Mouse (Mus musculus) embryonic facial prominence, embryonic 12.5 days (tissue): ENCODE data around the gene Cflar. TPM values are rescaled to one million over a fixed set of nuclear protein-coding genes. Genes with fewer than 3 reads are reported as not detected.
"Not testable (repeated sequence)": the region's sequence is repeated elsewhere in the genome, so short reads cannot be mapped to it uniquely, and the experiment has no call there.

Experiments used
- ATAC-seq: fragments of 200-750 bp; cut with Nextera tagmentation; 2 replicates; pipeline ENCODE4 v1.8.0; 2017; ENCODE audit not compliant: insufficient number of reproducible peaks, insufficient read depth, low FRiP score, low TSS enrichment
- H3K27ac ChIP-seq: fragments of 300-500 bp; sonication (generic); 2 replicates; pipeline ENCODE4 v1.5.1; 2016; ENCODE audit warnings: mild to moderate bottlenecking
- H3K27me3 ChIP-seq: fragments of 300-500 bp; sonication (generic); 2 replicates; pipeline ENCODE4 v1.6.1; 2016; ENCODE audit warnings: mild to moderate bottlenecking, moderate library complexity
- H3K36me3 ChIP-seq: fragments of 300-500 bp; sonication (generic); 2 replicates; pipeline ENCODE4 v1.6.1; 2016; ENCODE audit warnings: mild to moderate bottlenecking
- H3K4me1 ChIP-seq: fragments of 300-500 bp; sonication (generic); 2 replicates; pipeline ENCODE4 v1.6.1; 2016
- H3K4me2 ChIP-seq: fragments of 300-500 bp; sonication (generic); replicated peaks from 2 replicates; pipeline ENCODE4 v1.6.1; 2016; ENCODE audit warnings: mild to moderate bottlenecking, moderate library complexity
- H3K4me3 ChIP-seq: fragments of 300-500 bp; sonication (generic); 2 replicates; pipeline ENCODE4 v1.5.1; 2016; ENCODE audit warnings: mild to moderate bottlenecking
- H3K9ac ChIP-seq: fragments of 300-500 bp; sonication (generic); 2 replicates; pipeline ENCODE4 v1.6.1; 2016; ENCODE audit warnings: mild to moderate bottlenecking, moderate library complexity
- H3K9me3 ChIP-seq: fragments of 300-500 bp; sonication (generic); 2 replicates; pipeline ENCODE4 v1.6.1; 2016; ENCODE audit warnings: mild to moderate bottlenecking, moderate library complexity
- WGBS: fragments of 180-500 bp; shearing (Covaris S2); methylation state at CpG from one replicate; pipeline ENCODE4 v1.1.7; 2016; 5-methylcytosine and 5-hydroxymethylcytosine counted together
- polyA plus RNA-seq: library from polyadenylated mRNA; unstranded; fragments of >200 nt; fragmentation: Nextera tagmentation; extraction: Ambion mirVana; gene quantifications from 2 replicates; pipeline ENCODE4 v1.2.1, GENCODE M21; 2016

The Cflar gene
- polyA plus RNA-seq, 1 experiment from 2014 or later, result 34.9 TPM

- H3K27ac ChIP-seq, result no peak overlapping the region
- ATAC-seq, result no peak
- no peaks in the 10 kb centered on the region for H3K9me3 ChIP-seq
- WGBS, result 89% methylated on average over 7 of the region's 7 CpGs
- no peaks in the 10 kb centered on the region for H3K27me3 ChIP-seq
- H3K9ac ChIP-seq, result no peak overlapping the region
- no peaks in the 10 kb centered on the region for H3K4me1 ChIP-seq
- H3K36me3 ChIP-seq, result peaks cover 69% of the 10 kb centered on the region
- no peak overlapping the region for H3K4me2 ChIP-seq
- H3K4me3 ChIP-seq, result no peak overlapping the region
Observed at GRCm38 (mm10) chr1:58739529-58739928, 28.2 kb downstream of the Cflar start.

GRCm38 (mm10) chr1:58742571-58743021 is 31.3 kb downstream of the Cflar start:
- H3K9ac ChIP-seq, result no peak overlapping the region
- peaks cover 63% of the 10 kb centered on the region for H3K36me3 ChIP-seq
- H3K4me1 ChIP-seq, result no peaks in the 10 kb centered on the region
- no peak overlapping the region for H3K27ac ChIP-seq
- WGBS, result 80% methylated on average over 5 of the region's 5 CpGs
- no peaks in the 10 kb centered on the region for H3K27me3 ChIP-seq
- no peak overlapping the region for H3K4me2 ChIP-seq
- no peaks in the 10 kb centered on the region for H3K9me3 ChIP-seq
- no peak for ATAC-seq
- no peak overlapping the region for H3K4me3 ChIP-seq

GRCm38 (mm10) chr1:58743252-58743651 is 31.9 kb downstream of the Cflar start:
- H3K4me3 ChIP-seq, result no peak overlapping the region
- peaks cover 65% of the 10 kb centered on the region for H3K36me3 ChIP-seq
- ATAC-seq, result no peak
- H3K9ac ChIP-seq, result no peak overlapping the region
- no peak overlapping the region for H3K27ac ChIP-seq
- H3K4me1 ChIP-seq, result no peaks in the 10 kb centered on the region
- 94% methylated on average over 6 of the region's 6 CpGs for WGBS
- no peaks in the 10 kb centered on the region for H3K27me3 ChIP-seq
- H3K9me3 ChIP-seq, result no peaks in the 10 kb centered on the region
- H3K4me2 ChIP-seq, result no peak overlapping the region

- H3K4me1 ChIP-seq, result no peaks in the 10 kb centered on the region
- no peaks in the 10 kb centered on the region for H3K27me3 ChIP-seq
- H3K4me3 ChIP-seq, result no peak overlapping the region
- peaks cover 70% of the 10 kb centered on the region for H3K36me3 ChIP-seq
- no peaks in the 10 kb centered on the region for H3K9me3 ChIP-seq
- H3K4me2 ChIP-seq, result no peak overlapping the region
- no peak for ATAC-seq
- 90% methylated on average over 7 of the region's 7 CpGs for WGBS
- no peak overlapping the region for H3K27ac ChIP-seq
- H3K9ac ChIP-seq, result no peak overlapping the region
Observed at GRCm38 (mm10) chr1:58744645-58745044, 33.3 kb downstream of the Cflar start.

- Histone ChIP-seq H3K9me3 (no peaks in the 10 kb centered on the region), H3K27me3 (no peaks in the 10 kb centered on the region), H3K27ac (no peak overlapping the region), H3K4me2 (no peak overlapping the region), H3K4me1 (no peaks in the 10 kb centered on the region), H3K4me3 (no peak overlapping the region), H3K36me3 (peaks cover 52% of the 10 kb centered on the region), H3K9ac (no peak overlapping the region)
- WGBS, result 70% methylated on average over 9 of the region's 9 CpGs
- ATAC-seq, result no peak
Observed at GRCm38 (mm10) chr1:58746880-58747279, 35.6 kb downstream of the Cflar start.

- no peaks in the 10 kb centered on the region for H3K4me1 ChIP-seq
- no peak overlapping the region for H3K27ac ChIP-seq
- ATAC-seq, result no peak
- 93% methylated on average over 3 of the region's 3 CpGs for WGBS
- H3K36me3 ChIP-seq, result peaks cover 17% of the 10 kb centered on the region
- no peaks in the 10 kb centered on the region for H3K27me3 ChIP-seq
- no peak overlapping the region for H3K9ac ChIP-seq
- no peak overlapping the region for H3K4me2 ChIP-seq
- H3K9me3 ChIP-seq, result no peaks in the 10 kb centered on the region
- H3K4me3 ChIP-seq, result no peak overlapping the region
Observed at GRCm38 (mm10) chr1:58759451-58759850, 48.1 kb downstream of the Cflar start.

- WGBS, result 81% methylated on average over 1 of the region's 1 CpGs
- Histone ChIP-seq H3K27ac (no peak overlapping the region), H3K4me1 (no peaks in the 10 kb centered on the region), H3K4me3 (no peak overlapping the region), H3K4me2 (no peak overlapping the region), H3K27me3 (no peaks in the 10 kb centered on the region), H3K9ac (no peak overlapping the region), H3K9me3 (no peaks in the 10 kb centered on the region), H3K36me3 (peaks cover 12% of the 10 kb centered on the region; the same call in 1 of the 2 replicates)
- ATAC-seq, result no peak
Observed at GRCm38 (mm10) chr1:58760581-58760980, 49.3 kb downstream of the Cflar start.

GRCm38 (mm10) chr1:58761391-58762275 is 50.3 kb downstream of the Cflar start:
- 0 out of 2 replicates have a peak, but pooled peaks cover 12% of the 10 kb centered on the region for H3K36me3 ChIP-seq
- H3K4me1 ChIP-seq, H3K27ac ChIP-seq, H3K4me2 ChIP-seq, ATAC-seq, H3K4me3 ChIP-seq, H3K9ac ChIP-seq, H3K27me3 ChIP-seq, H3K9me3 ChIP-seq: not testable (repeated sequence)
- WGBS, result 72% methylated on average over 5 of the region's 5 CpGs

GRCm38 (mm10) chr1:58762576-58762975 is 51.3 kb downstream of the Cflar start:
- WGBS, result 74% methylated on average over 5 of the region's 5 CpGs
- H3K27ac ChIP-seq, result no peak overlapping the region
- no peaks in the 10 kb centered on the region for H3K27me3 ChIP-seq
- H3K4me2 ChIP-seq, result no peak overlapping the region
- no peak overlapping the region for H3K4me3 ChIP-seq
- no peak overlapping the region for H3K9ac ChIP-seq
- H3K36me3 ChIP-seq, result 0 out of 2 replicates have a peak, but pooled peaks cover 10% of the 10 kb centered on the region
- no peaks in the 10 kb centered on the region for H3K9me3 ChIP-seq
- no peak for ATAC-seq
- no peaks in the 10 kb centered on the region for H3K4me1 ChIP-seq

GRCm38 (mm10) chr1:58766446-58766845 is 55.1 kb downstream of the Cflar start:
- not testable (repeated sequence) for H3K4me1 ChIP-seq, H3K27me3 ChIP-seq, H3K27ac ChIP-seq, H3K4me3 ChIP-seq, H3K9ac ChIP-seq, H3K9me3 ChIP-seq, H3K36me3 ChIP-seq, ATAC-seq, H3K4me2 ChIP-seq
- 97% methylated on average over 4 of the region's 4 CpGs for WGBS

- Histone ChIP-seq H3K27ac (no peak overlapping the region), H3K36me3 (no peaks in the 10 kb centered on the region), H3K27me3 (no peaks in the 10 kb centered on the region), H3K4me1 (no peaks in the 10 kb centered on the region), H3K4me2 (no peak overlapping the region), H3K9ac (no peak overlapping the region), H3K9me3 (no peaks in the 10 kb centered on the region), H3K4me3 (no peak overlapping the region)
- ATAC-seq, result no peak
Observed at GRCm38 (mm10) chr1:58769136-58769535, 57.8 kb downstream of the Cflar start.

- H3K36me3 ChIP-seq, result no peaks in the 10 kb centered on the region
- H3K9ac ChIP-seq, result no peak overlapping the region
- no peak overlapping the region for H3K4me3 ChIP-seq
- H3K4me2 ChIP-seq, result no peak overlapping the region
- no peak for ATAC-seq
- WGBS, result 51% methylated on average over 9 of the region's 9 CpGs
- H3K4me1 ChIP-seq, result no peaks in the 10 kb centered on the region
- no peak overlapping the region for H3K27ac ChIP-seq
- H3K9me3 ChIP-seq, result no peaks in the 10 kb centered on the region
- no peaks in the 10 kb centered on the region for H3K27me3 ChIP-seq
Observed at GRCm38 (mm10) chr1:58769701-58770100, 58.4 kb downstream of the Cflar start.
